Mouse (Mus musculus) thymus, postnatal 10 days (tissue): ENCODE results near the gene Uhrf1bp1.

Experiments
- DNase-seq, 2 experiments: peaks; one replicate each; pipeline ENCODE4 v3.0.0; 2021; ENCODE audit warnings: low spot score in 2 of 2

The Uhrf1bp1 gene

GRCm38 (mm10) chr17:27909622-27910500 lies 53.6 kb downstream of the Uhrf1bp1 start, which contains the start of gene Taf11:
Taf11 (minus strand) TSS chr17:27909844.
- peak; percentile 77 for DNase-seq

- no peak for DNase-seq
Observed at GRCm38 (mm10) chr17:27911371-27911770, 55.1 kb downstream of the Uhrf1bp1 start.

GRCm38 (mm10) chr17:27914742-27915141 lies 58.5 kb downstream of the Uhrf1bp1 start:
- no peak for DNase-seq

GRCm38 (mm10) chr17:27916366-27916765 lies 60.1 kb downstream of the Uhrf1bp1 start:
- no peak for DNase-seq

- DNase-seq = no peak
Observed at GRCm38 (mm10) chr17:27920676-27921075, 64.4 kb downstream of the Uhrf1bp1 start.

- DNase-seq = no peak
Observed at GRCm38 (mm10) chr17:27922174-27922712, 66.0 kb downstream of the Uhrf1bp1 start.

GRCm38 (mm10) chr17:27925054-27925453 lies 68.8 kb downstream of the Uhrf1bp1 start:
- no peak for DNase-seq

- no peak for DNase-seq
Observed at GRCm38 (mm10) chr17:27925504-27925903, 69.3 kb downstream of the Uhrf1bp1 start.

GRCm38 (mm10) chr17:27930291-27930690 lies 74.0 kb downstream of the Uhrf1bp1 start:
- DNase-seq = no peak

- no peak for DNase-seq
Observed at GRCm38 (mm10) chr17:27931826-27932225, 75.6 kb downstream of the Uhrf1bp1 start.

GRCm38 (mm10) chr17:27934136-27934910 lies 78.1 kb downstream of the Uhrf1bp1 start:
- no peak for DNase-seq

GRCm38 (mm10) chr17:27935091-27935490 lies 78.8 kb downstream of the Uhrf1bp1 start:
- no peak for DNase-seq

- DNase-seq = no peak
Observed at GRCm38 (mm10) chr17:27937054-27937615, 80.9 kb downstream of the Uhrf1bp1 start.

GRCm38 (mm10) chr17:27938121-27938754 lies 82.0 kb downstream of the Uhrf1bp1 start:
- DNase-seq = no peak

- DNase-seq = no peak
Observed at GRCm38 (mm10) chr17:27939028-27939427, 82.8 kb downstream of the Uhrf1bp1 start.

- no peak for DNase-seq
Observed at GRCm38 (mm10) chr17:27940352-27940751, 84.1 kb downstream of the Uhrf1bp1 start.

GRCm38 (mm10) chr17:27941178-27941577 lies 84.9 kb downstream of the Uhrf1bp1 start:
- DNase-seq = no peak

GRCm38 (mm10) chr17:27941698-27942097 lies 85.5 kb downstream of the Uhrf1bp1 start:
- DNase-seq = no peak

GRCm38 (mm10) chr17:27942131-27942530 lies 85.9 kb downstream of the Uhrf1bp1 start:
- no peak for DNase-seq

- no peak for DNase-seq
Observed at GRCm38 (mm10) chr17:27945546-27946216, 89.4 kb downstream of the Uhrf1bp1 start.

- DNase-seq = no peak
Observed at GRCm38 (mm10) chr17:27946371-27946770, 90.1 kb downstream of the Uhrf1bp1 start.
